In the genomic region with DNA sequence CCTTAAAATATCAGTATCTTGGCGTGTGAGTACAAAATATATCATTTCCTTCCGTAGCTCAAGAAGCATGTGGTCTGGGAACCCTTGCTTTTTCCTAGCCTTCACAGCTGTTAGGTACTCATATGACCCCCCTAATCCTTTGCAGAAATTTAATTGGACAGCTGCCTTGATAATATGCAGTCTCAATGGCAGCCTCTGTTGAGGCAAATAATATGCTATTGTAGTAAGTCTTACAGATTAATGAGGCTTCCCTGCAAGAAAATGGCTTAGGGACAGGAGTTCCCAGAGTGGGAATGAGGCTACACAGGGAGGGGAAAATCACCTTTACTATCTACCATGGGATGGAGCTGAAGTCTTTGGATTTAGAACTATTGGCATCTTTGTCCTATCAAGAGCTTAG, we compare ENCODE assay signal across 9 mouse cellular contexts. TPM values are rescaled to one million over a fixed set of nuclear protein-coding genes. Genes with fewer than 3 reads are reported as not detected.
A peak's percentile ranks its signal among the peaks of the same experiment; 100 is the strongest.
DNase-seq lines count a peak whose midpoint lies in the region; ATAC-seq and TF ChIP-seq lines count a peak whose summit lies in the region.
"Had no signal": no experiment of that assay in that cellular context is flagged by ENCODE, and none has a peak within 500 bp of the region (broad histone marks: within the 10 kb centered on the region; RNA-seq: fewer than 3 reads in every experiment).

No protein-coding gene starts in this region.

- H3K9me3 ChIP-seq in kidney, embryonic 14.5 days (ENCODE audit: control insufficient read depth, low read length): no peaks in the 10 kb centered on the region
- 0 out of 2 replicates have a peak, but pooled peaks cover 2% of the 10 kb centered on the region for H3K9me3 ChIP-seq in kidney, embryonic 16.5 days (ENCODE audit: low read length)
- no peaks in the 10 kb centered on the region for H3K9me3 ChIP-seq in hindbrain, embryonic 15.5 days
- H3K9me3 ChIP-seq in neural tube, embryonic 15.5 days (replicated peaks): no peaks in the 10 kb centered on the region

- DNase-seq in right cerebral cortex, postnatal 10 days (ENCODE audit: low spot score in 2 of 2): no peak
- DNase-seq: lung, adult 18-20 months had no signal

- TF ChIP-seq POLR2A in embryonic fibroblast, embryonic 13.5 days (IDR thresholded peaks at IDR 0.05; ENCODE audit: low read depth, low read length): no peak

- H3K27ac ChIP-seq in kidney, embryonic 14.5 days (ENCODE audit: low read depth, low read length): 0 out of 2 replicates have a peak overlapping the region, but pooled peaks have one; percentile 12
- H3K27ac ChIP-seq in kidney, embryonic 16.5 days (ENCODE audit: low read length): no peak overlapping the region
- H3K27ac ChIP-seq in embryonic fibroblast, embryonic 13.5 days (ENCODE audit: insufficient read depth, low read length): peak overlapping the region; percentile 99
- H3K27ac ChIP-seq in hindbrain, embryonic 15.5 days (replicated peaks): no peak overlapping the region
- H3K27ac ChIP-seq in neural tube, embryonic 15.5 days (replicated peaks): no peak overlapping the region

- no peaks in the 10 kb centered on the region for H3K27me3 ChIP-seq in kidney, embryonic 14.5 days (ENCODE audit: control insufficient read depth, insufficient read depth, low read length)
- H3K27me3 ChIP-seq in kidney, embryonic 16.5 days (ENCODE audit: insufficient read depth, low read length): no peaks in the 10 kb centered on the region
- no peaks in the 10 kb centered on the region for H3K27me3 ChIP-seq in hindbrain, embryonic 15.5 days
- no peaks in the 10 kb centered on the region for H3K27me3 ChIP-seq in neural tube, embryonic 15.5 days (replicated peaks)
- H3K27me3 ChIP-seq: CH12.LX had no signal

- no peak overlapping the region for H3K4me2 ChIP-seq in kidney, embryonic 14.5 days (replicated peaks; ENCODE audit: low read depth, low read length)
- H3K4me2 ChIP-seq in kidney, embryonic 16.5 days (replicated peaks; ENCODE audit: low read depth, low read length): no peak overlapping the region
- H3K4me2 ChIP-seq in hindbrain, embryonic 15.5 days: no peak overlapping the region
- no peak overlapping the region for H3K4me2 ChIP-seq in neural tube, embryonic 15.5 days

- WGBS in kidney, embryonic 14.5 days: 55% methylated on average over 2 of the region's 2 CpGs
- 54% methylated on average over 2 of the region's 2 CpGs for WGBS in kidney, embryonic 16.5 days
- WGBS in hindbrain, embryonic 15.5 days: 56% methylated on average over 2 of the region's 2 CpGs
- WGBS in neural tube, embryonic 15.5 days: 25% methylated on average over 2 of the region's 2 CpGs

- no peak overlapping the region for H3K4me3 ChIP-seq in kidney, embryonic 14.5 days (ENCODE audit: low read length)
- H3K4me3 ChIP-seq in kidney, embryonic 16.5 days (ENCODE audit: low read length): no peak overlapping the region
- H3K4me3 ChIP-seq in embryonic fibroblast, embryonic 13.5 days (ENCODE audit: insufficient read depth, low read length): no peak overlapping the region
- no peak overlapping the region for H3K4me3 ChIP-seq in hindbrain, embryonic 15.5 days
- no peak overlapping the region for H3K4me3 ChIP-seq in neural tube, embryonic 15.5 days (replicated peaks)

- no peak for ATAC-seq in kidney, embryonic 14.5 days (ENCODE audit: low FRiP score, low TSS enrichment)
- no peak for ATAC-seq in kidney, embryonic 16.5 days (ENCODE audit: low FRiP score, low TSS enrichment)
- peak; percentile 42; the same call in 1 of the 2 replicates for ATAC-seq in hindbrain, embryonic 15.5 days (ENCODE audit: low FRiP score, low read depth)
- peak; percentile 35; the same call in 1 of the 2 replicates for ATAC-seq in neural tube, embryonic 15.5 days (ENCODE audit: low FRiP score)
- ATAC-seq in activated CD4-positive, CD25-positive, alpha-beta regulatory T cell, adult 4 months: no peak

- 0 out of 2 replicates have a peak, but pooled peaks cover 5% of the 10 kb centered on the region for H3K4me1 ChIP-seq in kidney, embryonic 14.5 days (ENCODE audit: control insufficient read depth, insufficient read depth, low read length)
- no peaks in the 10 kb centered on the region for H3K4me1 ChIP-seq in kidney, embryonic 16.5 days (ENCODE audit: insufficient read depth, low read length)
- peaks cover 14% of the 10 kb centered on the region for H3K4me1 ChIP-seq in embryonic fibroblast, embryonic 13.5 days (ENCODE audit: control insufficient read depth, insufficient read depth, low read length)
- H3K4me1 ChIP-seq in hindbrain, embryonic 15.5 days (replicated peaks): 0 out of 2 replicates have a peak, but pooled peaks cover 9% of the 10 kb centered on the region
- H3K4me1 ChIP-seq in neural tube, embryonic 15.5 days: no peaks in the 10 kb centered on the region

- no peak overlapping the region for H3K9ac ChIP-seq in kidney, embryonic 14.5 days (ENCODE audit: low read depth, low read length)
- H3K9ac ChIP-seq in kidney, embryonic 16.5 days (replicated peaks; ENCODE audit: low read length): no peak overlapping the region
- H3K9ac ChIP-seq in hindbrain, embryonic 15.5 days: no peak overlapping the region
- H3K9ac ChIP-seq in neural tube, embryonic 15.5 days (replicated peaks): no peak overlapping the region

- TF ChIP-seq CTCF in embryonic fibroblast, embryonic 13.5 days (IDR thresholded peaks at IDR 0.05; ENCODE audit: borderline replicate concordance, insufficient read depth, low read length): no peak

- H3K36me3 ChIP-seq in kidney, embryonic 14.5 days (ENCODE audit: control insufficient read depth, insufficient read depth, low read length): no peaks in the 10 kb centered on the region
- no peaks in the 10 kb centered on the region for H3K36me3 ChIP-seq in kidney, embryonic 16.5 days (ENCODE audit: insufficient read depth, low read length)
- no peaks in the 10 kb centered on the region for H3K36me3 ChIP-seq in hindbrain, embryonic 15.5 days
- H3K36me3 ChIP-seq in neural tube, embryonic 15.5 days: no peaks in the 10 kb centered on the region

RNA-seq across cellular contexts. Expression of a gene that starts 16.9 kb away (rescaled TPM):
- polyA plus RNA-seq in kidney, embryonic 14.5 days (2014; fragmentation: Nextera tagmentation; extraction: Ambion mirVana): 48.1 and 79.3 TPM in 2 replicates
- polyA plus RNA-seq in kidney, embryonic 16.5 days (2015; fragmentation: Nextera tagmentation; extraction: Ambion mirVana): 89.6 and 90.1 TPM in 2 replicates
- polyA plus RNA-seq in embryonic fibroblast, embryonic 13.5 days (2011; ENCODE audit: insufficient read length, low read depth, missing spikeins): 253 and 317 TPM in 2 replicates
- 7.2 and 9.2 TPM in 2 replicates for polyA plus RNA-seq in hindbrain, embryonic 15.5 days (2015; fragmentation: Nextera tagmentation; extraction: Ambion mirVana)
- polyA plus RNA-seq in neural tube, embryonic 15.5 days (2015; fragmentation: Nextera tagmentation; extraction: Ambion mirVana): 7.2 and 11.2 TPM in 2 replicates
- polyA plus RNA-seq in activated CD4-positive, CD25-positive, alpha-beta regulatory T cell, adult 4 months (2017; shearing (Covaris generic)): not detected

Comparison
In these comparisons a context has a peak if more than half of its experiments do, and no peak if none do; other contexts are left out.
1. H3K27ac ChIP-seq: peak in kidney, embryonic 14.5 days (single experiment) and embryonic fibroblast, embryonic 13.5 days (single experiment); none in kidney, embryonic 16.5 days (single experiment), hindbrain, embryonic 15.5 days (single experiment) and neural tube, embryonic 15.5 days (single experiment).
2. ATAC-seq: peak in hindbrain, embryonic 15.5 days (single experiment) and neural tube, embryonic 15.5 days (single experiment); none in kidney, embryonic 14.5 days (single experiment), kidney, embryonic 16.5 days (single experiment) and activated CD4-positive, CD25-positive, alpha-beta regulatory T cell, adult 4 months (single experiment).